In genomic region chr10:81315587-81315986, GRCm38 (mm10) we compare ENCODE assay signal across 23 mouse cellular contexts. TPM values are rescaled to one million over a fixed set of nuclear protein-coding genes. Genes with fewer than 3 reads are reported as not detected.
A peak's percentile ranks its signal among the peaks of the same experiment; 100 is the strongest.
DNase-seq lines count a peak whose midpoint lies in the region; ATAC-seq lines count a peak whose summit lies in the region.
"Had no signal": no experiment of that assay in that cellular context is flagged by ENCODE, and none has a peak within 500 bp of the region (broad histone marks: within the 10 kb centered on the region; RNA-seq: fewer than 3 reads in every experiment).

No protein-coding gene starts in this region.

- 0 out of 2 replicates have a peak overlapping the region, but pooled peaks have one; percentile 70 for H3K27ac ChIP-seq in limb, embryonic 10.5 days
- H3K27ac ChIP-seq: embryonic facial prominence, embryonic 12.5 days; forebrain, embryonic 12.5 days; forebrain, embryonic 15.5 days; heart, adult 2 months; heart, embryonic 10.5 days; heart, embryonic 13.5 days; hindbrain, embryonic 12.5 days; hindbrain, embryonic 15.5 days had no signal

- peaks cover 44% of the 10 kb centered on the region for H3K4me1 ChIP-seq in limb, embryonic 10.5 days

- whole genome bisulfite sequencing in limb, embryonic 10.5 days: 96% methylated on average over 16 of the region's 16 CpGs

- peak; percentile 38 for DNase-seq in cerebellum, adult 9-10 months
- peak; percentile 91 for DNase-seq in heart, adult 11 months
- DNase-seq in heart, postnatal 25 days (ENCODE audit: low spot score): no peak
- no peak for DNase-seq in limb, embryonic 10.5 days (ENCODE audit: low spot score)
- no peak for DNase-seq in yolk sac, embryonic 10.5 days (ENCODE audit: low spot score)
- DNase-seq: adrenal gland, postnatal 10 days; gastrocnemius, postnatal 25 days; heart, adult 2 months; heart, postnatal 14 days had no signal

- ATAC-seq in cerebellum, adult (ENCODE audit: insufficient number of reproducible peaks, low FRiP score, low TSS enrichment): no peak
- ATAC-seq: CD4-positive, CD25-positive, alpha-beta regulatory T cell, adult 4 months; forebrain, embryonic 15.5 days; intestine, postnatal 0 days had no signal

- H3K4me3 ChIP-seq in limb, embryonic 10.5 days: no peak overlapping the region
- H3K4me3 ChIP-seq: embryonic facial prominence, embryonic 12.5 days; erythroblast, embryonic 14.5 days; forebrain, embryonic 12.5 days; forebrain, embryonic 15.5 days; heart, adult 2 months; heart, embryonic 13.5 days; hindbrain, embryonic 12.5 days; hindbrain, embryonic 15.5 days had no signal

- H3K36me3 ChIP-seq in limb, embryonic 10.5 days: peaks cover 84% of the 10 kb centered on the region

- intact Hi-C loops in heart, postnatal 25 days (cut with DNase I): no loop called here

- no peaks in the 10 kb centered on the region for H3K27me3 ChIP-seq in limb, embryonic 10.5 days (ENCODE audit: low read depth, poor library complexity, severe bottlenecking)
- H3K27me3 ChIP-seq: embryonic facial prominence, embryonic 12.5 days; forebrain, embryonic 15.5 days; heart, embryonic 13.5 days; hindbrain, embryonic 12.5 days; hindbrain, embryonic 15.5 days had no signal

- H3K9me3 ChIP-seq in limb, embryonic 10.5 days (replicated peaks): no peaks in the 10 kb centered on the region
- H3K9me3 ChIP-seq: embryonic facial prominence, embryonic 12.5 days; forebrain, embryonic 12.5 days; forebrain, embryonic 15.5 days; heart, embryonic 10.5 days; heart, embryonic 13.5 days; hindbrain, embryonic 12.5 days; hindbrain, embryonic 15.5 days had no signal

RNA-seq across cellular contexts. Expression of gene Cactin, which starts 5.3 kb away (rescaled TPM):
- total RNA-seq in heart, postnatal 25 days (2021): 10 to 100 TPM; 13.5 to 16.6 TPM
- 62.5 and 67.7 TPM in 2 replicates for polyA plus RNA-seq in limb, embryonic 10.5 days (2016; fragmentation: Nextera tagmentation; extraction: Ambion mirVana)

RNA-seq across cellular contexts. Expression of gene Tbxa2r, which starts 12.9 kb away (rescaled TPM):
- 1 to 10 TPM; 4.8 to 5.7 TPM for total RNA-seq in heart, postnatal 25 days (2021)
- 3.2 and 3.6 TPM in 2 replicates for polyA plus RNA-seq in limb, embryonic 10.5 days (2016; fragmentation: Nextera tagmentation; extraction: Ambion mirVana)
- total RNA-seq: MEL had no signal

RNA-seq across cellular contexts. Expression of gene Pip5k1c, which starts 22.8 kb away (rescaled TPM):
- 10 to 100 TPM; 30.0 to 33.7 TPM for total RNA-seq in heart, postnatal 25 days (2021)
- polyA plus RNA-seq in limb, embryonic 10.5 days (2016; fragmentation: Nextera tagmentation; extraction: Ambion mirVana): 67.0 and 71.3 TPM in 2 replicates

RNA-seq across cellular contexts. Expression of gene Tjp3, which starts 24.2 kb away (rescaled TPM):
- not detected for total RNA-seq in heart, postnatal 25 days (2021)
- polyA plus RNA-seq in limb, embryonic 10.5 days (2016; fragmentation: Nextera tagmentation; extraction: Ambion mirVana): 4.7 and 5.1 TPM in 2 replicates
- total RNA-seq: gastrocnemius, adult 8-10 months; gastrocnemius, postnatal 25 days; heart, adult 2 months had no signal
- polyA plus RNA-seq: C2C12 had no signal

RNA-seq across cellular contexts. Expression of gene Gipc3, which starts 27.5 kb away (rescaled TPM):
- total RNA-seq in heart, postnatal 25 days (2021): 1 to 10 TPM; 4.8 to 5.4 TPM
- 0.09 TPM in 1 of 2 replicates, not detected in the other for polyA plus RNA-seq in limb, embryonic 10.5 days (2016; fragmentation: Nextera tagmentation; extraction: Ambion mirVana)
- total RNA-seq: MEL had no signal
- polyA plus RNA-seq: embryonic facial prominence, embryonic 12.5 days; forebrain, embryonic 12.5 days; forebrain, embryonic 15.5 days; heart, embryonic 10.5 days; heart, embryonic 13.5 days; hindbrain, embryonic 12.5 days; hindbrain, embryonic 15.5 days had no signal

Comparison
In these comparisons a context has a peak if more than half of its experiments do, and no peak if none do; other contexts are left out.
1. DNase-seq: peak in cerebellum, adult 9-10 months (single experiment) and heart, adult 11 months (single experiment); none in heart, postnatal 25 days (single experiment), limb, embryonic 10.5 days (single experiment) and yolk sac, embryonic 10.5 days (single experiment).